22 mouse cellular contexts compared by ENCODE assay signal in genomic region chr4:43371406-43371805, GRCm38 (mm10). TPM values are rescaled to one million over a fixed set of nuclear protein-coding genes. Genes with fewer than 3 reads are reported as not detected.
"Had no signal": no experiment of that assay in that cellular context is flagged by ENCODE, and none has a peak within 500 bp of the region (broad histone marks: within the 10 kb centered on the region; RNA-seq: fewer than 3 reads in every experiment).

No protein-coding gene starts in this region.

- H3K4me3 ChIP-seq: heart, adult 2 months; heart, embryonic 13.5 days; heart, embryonic 15.5 days; hindbrain, embryonic 13.5 days; hindbrain, embryonic 15.5 days; kidney, embryonic 15.5 days; left cerebral cortex, adult 2 months; limb, embryonic 10.5 days; limb, embryonic 12.5 days; liver, embryonic 13.5 days; liver, embryonic 15.5 days had no signal

- H3K27me3 ChIP-seq: hindbrain, embryonic 13.5 days; hindbrain, embryonic 15.5 days; kidney, embryonic 15.5 days; limb, embryonic 12.5 days; liver, embryonic 13.5 days; liver, embryonic 15.5 days had no signal

- H3K9ac ChIP-seq: heart, embryonic 13.5 days; heart, embryonic 15.5 days; hindbrain, embryonic 13.5 days; hindbrain, embryonic 15.5 days; kidney, embryonic 15.5 days; limb, embryonic 12.5 days; liver, embryonic 13.5 days; liver, embryonic 15.5 days; liver, postnatal 0 days had no signal

- H3K27ac ChIP-seq: heart, adult 2 months; heart, embryonic 13.5 days; heart, embryonic 15.5 days; hindbrain, embryonic 13.5 days; hindbrain, embryonic 15.5 days; hindbrain, postnatal 0 days; kidney, embryonic 15.5 days; kidney, postnatal 0 days; left cerebral cortex, adult 2 months; limb, embryonic 10.5 days; limb, embryonic 12.5 days; liver, embryonic 13.5 days; liver, embryonic 15.5 days had no signal

- H3K9me3 ChIP-seq: heart, embryonic 13.5 days; heart, embryonic 15.5 days; hindbrain, embryonic 13.5 days; hindbrain, embryonic 15.5 days; kidney, embryonic 15.5 days; limb, embryonic 10.5 days; limb, embryonic 12.5 days; liver, embryonic 13.5 days; liver, embryonic 15.5 days had no signal

- DNase-seq: gastrocnemius, postnatal 14 days; gastrocnemius, postnatal 36 days; heart, adult 2 months; heart, postnatal 14 days; heart, postnatal 36 days; liver, embryonic 13.5 days; liver, postnatal 0 days had no signal

- H3K36me3 ChIP-seq: heart, embryonic 13.5 days; heart, embryonic 15.5 days; hindbrain, embryonic 13.5 days; hindbrain, embryonic 15.5 days; kidney, embryonic 15.5 days; limb, embryonic 10.5 days; limb, embryonic 12.5 days; liver, embryonic 13.5 days; liver, embryonic 15.5 days had no signal

- H3K4me1 ChIP-seq: heart, embryonic 13.5 days; heart, embryonic 15.5 days; hindbrain, embryonic 13.5 days; hindbrain, embryonic 15.5 days; kidney, embryonic 15.5 days; limb, embryonic 10.5 days; limb, embryonic 12.5 days; liver, embryonic 13.5 days; liver, embryonic 15.5 days had no signal

RNA-seq across cellular contexts. Expression of gene Fam166b, which starts 57.5 kb away (rescaled TPM):
- total RNA-seq: gastrocnemius, adult 18-20 months; gastrocnemius, adult 8-10 months; gastrocnemius, postnatal 14 days; gastrocnemius, postnatal 36 days; heart, adult 2 months; heart, postnatal 36 days; hematopoietic stem cell, adult 5-6 weeks had no signal
- polyA plus RNA-seq: limb, embryonic 12.5 days; liver, embryonic 11.5 days; liver, embryonic 13.5 days; liver, embryonic 15.5 days had no signal
